Mouse (Mus musculus): Measurements from ENCODE around the gene Fam166a. TPM values are rescaled to one million over a fixed set of nuclear protein-coding genes. Genes with fewer than 3 reads are reported as not detected.

The Fam166a gene
- total and polyA plus RNA-seq, 2 experiments from 2014 or later: not detected

DNA sequence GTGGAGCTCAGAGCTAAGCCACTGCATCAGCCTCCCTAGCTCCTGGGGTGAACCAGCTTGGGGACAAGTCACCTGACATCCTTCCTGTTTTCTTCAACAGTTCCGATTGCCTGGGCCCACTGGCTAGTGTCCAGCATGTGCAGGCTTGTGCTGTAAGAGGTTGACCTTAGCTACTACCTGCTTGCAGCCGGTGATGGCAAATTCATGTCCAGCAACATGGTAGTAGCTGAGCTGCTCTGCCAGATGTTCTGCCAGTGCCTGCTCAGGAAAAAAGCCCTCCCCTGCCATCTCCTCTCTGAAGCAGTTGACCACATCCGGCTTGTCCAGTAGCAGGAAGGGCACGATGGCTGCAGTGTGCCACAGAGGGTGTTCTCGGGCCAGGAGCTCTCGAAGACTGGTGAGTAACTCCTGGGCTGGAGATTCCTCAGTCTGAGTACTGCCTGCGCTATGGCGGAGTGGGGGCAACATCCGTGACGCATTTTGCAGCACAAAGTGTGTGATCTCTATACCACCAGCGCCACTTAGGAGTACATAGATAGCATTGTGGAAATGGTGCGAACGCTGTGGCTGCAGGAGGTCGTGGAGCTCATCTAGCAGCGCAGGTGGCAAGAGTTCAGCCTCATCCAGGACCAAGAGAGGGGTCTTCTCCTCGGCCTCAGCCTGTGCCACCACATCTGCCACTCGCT lies 23.9 kb upstream of the Fam166a start:
- ATAC-seq (ENCODE audit: insufficient read depth, low read depth) (no peak), DNase-seq (ENCODE audit: low spot score) (no peak)
- Histone ChIP-seq H3K27me3 (ENCODE audit: control insufficient read depth, insufficient read depth, low read length) (peaks cover 5% of the 10 kb centered on the region; the same call in 1 of the 2 replicates), H3K9me3 (replicated peaks; ENCODE audit: control insufficient read depth, low read length) (no peaks in the 10 kb centered on the region), H3K4me2 (ENCODE audit: low read depth, low read length) (peak overlapping the region; percentile 63; the same call in 1 of the 2 replicates), H3K27ac (ENCODE audit: low read depth) (no peak overlapping the region; the same call in 1 of the 2 replicates), H3K9ac (replicated peaks; ENCODE audit: low read depth, low read length) (no peak overlapping the region), H3K36me3 (replicated peaks; ENCODE audit: control insufficient read depth, insufficient read depth, low read length) (peaks cover 8% of the 10 kb centered on the region; the same call in 1 of the 2 replicates), H3K4me1 (ENCODE audit: control insufficient read depth, insufficient read depth) (no peaks in the 10 kb centered on the region), H3K4me3 (ENCODE audit: low read depth, low read length) (peak overlapping the region; percentile 42; the same call in 1 of the 2 replicates)
- 74% methylated on average over 17 of the region's 17 CpGs for WGBS
- TF ChIP-seq EP300 (IDR thresholded peaks at IDR 0.05; ENCODE audit: low read depth): no peak
- no peak for TF ChIP-seq CTCF (IDR thresholded peaks at IDR 0.05; ENCODE audit: low read depth)

DNA sequence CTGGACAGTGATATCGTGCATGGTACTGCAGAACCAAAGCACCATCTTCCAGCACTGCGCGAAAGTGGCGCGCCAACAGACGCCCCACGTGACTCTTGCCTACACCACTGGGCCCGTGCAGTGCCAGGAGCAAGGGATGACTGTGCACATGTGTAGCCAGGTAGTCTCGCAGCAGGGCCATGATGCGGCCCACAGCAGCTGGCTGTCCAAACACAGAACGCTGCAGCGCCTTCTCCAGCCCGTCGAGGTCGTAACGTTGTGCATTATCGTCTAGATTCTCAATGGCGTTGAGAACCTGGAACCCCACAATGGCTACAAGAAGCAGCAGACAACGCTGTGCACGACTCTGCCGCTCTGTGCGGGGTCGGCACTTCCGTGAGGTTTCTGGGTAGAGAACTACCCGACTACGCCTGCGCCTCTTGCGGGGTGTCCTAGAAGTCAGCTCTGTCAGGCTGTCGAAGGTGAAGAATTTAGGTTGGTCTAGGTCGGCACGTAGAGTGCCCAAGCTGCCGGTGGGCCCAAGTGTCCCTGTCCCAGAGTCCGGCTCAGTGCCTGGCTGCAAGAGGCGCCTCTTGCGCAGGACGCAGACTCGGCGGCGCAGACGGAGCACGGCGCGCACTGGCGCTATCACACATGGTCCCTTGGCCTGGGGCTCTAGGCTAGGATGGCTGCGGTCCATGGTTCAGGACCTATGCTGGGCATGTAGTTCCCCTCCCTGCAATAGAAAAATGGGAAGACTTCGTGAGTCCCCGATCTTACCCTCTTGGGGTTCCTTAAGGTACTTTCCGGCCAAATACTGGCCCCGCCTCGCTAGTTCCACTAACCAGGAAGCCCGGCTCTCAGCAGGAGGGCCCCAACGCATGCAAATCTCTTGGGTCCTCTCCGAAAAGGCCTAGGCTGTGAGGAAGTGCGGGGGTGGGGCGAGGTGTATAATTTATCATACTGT lies 23.1 kb upstream of the Fam166a start:
- Histone ChIP-seq H3K4me2 (ENCODE audit: low read depth, low read length) (peak overlapping the region; percentile 63), H3K4me3 (ENCODE audit: low read depth, low read length) (peak overlapping the region; percentile 42), H3K36me3 (replicated peaks; ENCODE audit: control insufficient read depth, insufficient read depth, low read length) (peaks cover 16% of the 10 kb centered on the region), H3K9me3 (replicated peaks; ENCODE audit: control insufficient read depth, low read length) (no peaks in the 10 kb centered on the region), H3K27ac (ENCODE audit: low read depth) (peak overlapping the region; percentile 82), H3K27me3 (ENCODE audit: control insufficient read depth, insufficient read depth, low read length) (peaks cover 5% of the 10 kb centered on the region; the same call in 1 of the 2 replicates), H3K9ac (replicated peaks; ENCODE audit: low read depth, low read length) (no peak overlapping the region; the same call in 1 of the 2 replicates), H3K4me1 (ENCODE audit: control insufficient read depth, insufficient read depth) (no peaks in the 10 kb centered on the region)
- TF ChIP-seq EP300 (IDR thresholded peaks at IDR 0.05; ENCODE audit: low read depth) (no peak), CTCF (IDR thresholded peaks at IDR 0.05; ENCODE audit: low read depth) (no peak)
- no peak for DNase-seq (ENCODE audit: low spot score)
- whole genome bisulfite sequencing: 14% methylated on average over 55 of the region's 55 CpGs
- no peak for ATAC-seq (ENCODE audit: insufficient read depth, low read depth)

DNA sequence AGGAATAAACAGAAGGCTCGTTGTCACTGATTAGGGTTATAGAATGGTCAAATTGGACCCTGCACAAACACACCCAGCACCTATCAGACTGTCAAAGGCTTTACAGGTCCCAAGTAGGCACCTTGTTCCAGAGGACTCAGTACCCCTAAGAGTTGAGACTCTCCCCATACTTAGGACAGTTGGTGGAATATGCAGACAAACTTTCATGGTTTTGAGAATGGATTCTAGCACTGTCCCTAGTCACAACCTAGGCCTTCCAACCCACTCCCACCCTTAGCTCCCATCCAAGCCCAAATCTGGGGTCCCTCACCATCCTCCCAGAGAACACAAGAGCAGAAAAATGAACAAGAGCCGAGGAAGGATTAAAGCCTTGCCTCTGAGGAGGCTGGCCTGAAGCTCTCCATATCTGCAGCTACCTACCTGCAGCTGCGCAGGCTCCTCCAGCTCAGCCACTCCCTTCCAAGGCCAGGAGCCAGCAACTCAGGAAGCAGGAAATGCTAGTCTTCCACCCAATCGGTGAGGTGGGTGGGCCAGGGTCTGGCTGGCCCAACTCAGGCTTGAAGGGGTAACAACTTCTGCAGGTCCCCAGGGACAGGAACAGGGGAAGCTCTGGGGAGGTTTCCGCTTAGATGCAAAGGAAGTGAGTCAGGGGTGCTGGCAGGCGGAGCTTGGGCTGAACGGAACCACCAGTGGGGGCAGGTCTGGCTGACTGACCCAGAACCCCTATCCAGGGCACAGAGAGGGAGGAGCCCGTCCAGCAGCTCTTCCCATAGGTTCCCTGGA lies 22.2 kb upstream of the Fam166a start, which contains the start of gene Tor4a:
TSS of gene Tor4a (minus strand) at position 715 of the 783 bp plus-strand sequence.
- Histone ChIP-seq H3K36me3 (replicated peaks; ENCODE audit: control insufficient read depth, insufficient read depth, low read length) (peaks cover 25% of the 10 kb centered on the region), H3K9ac (replicated peaks; ENCODE audit: low read depth, low read length) (peak within 1 kb of the TSS; percentile 22; the same call in 1 of the 2 replicates), H3K4me3 (ENCODE audit: low read depth, low read length) (peak within 1 kb of the TSS; percentile 42), H3K27ac (ENCODE audit: low read depth) (peak within 1 kb of the TSS; percentile 82), H3K9me3 (replicated peaks; ENCODE audit: control insufficient read depth, low read length) (no peaks in the 10 kb centered on the region), H3K27me3 (ENCODE audit: control insufficient read depth, insufficient read depth, low read length) (peaks cover 5% of the 10 kb centered on the region; the same call in 1 of the 2 replicates), H3K4me1 (ENCODE audit: control insufficient read depth, insufficient read depth) (no peaks in the 10 kb centered on the region), H3K4me2 (ENCODE audit: low read depth, low read length) (peak within 1 kb of the TSS; percentile 63)
- peak; percentile 71 for ATAC-seq (ENCODE audit: insufficient read depth, low read depth)
- DNase-seq (ENCODE audit: low spot score): peak; percentile 85
- WGBS: 16% methylated on average over 8 of the region's 8 CpGs
- TF ChIP-seq EP300 (IDR thresholded peaks at IDR 0.05; ENCODE audit: low read depth): peak; percentile 94
- 0 out of 2 replicates have a peak, but pooled peaks have one; percentile 1 for TF ChIP-seq CTCF (IDR thresholded peaks at IDR 0.05; ENCODE audit: low read depth)

DNA sequence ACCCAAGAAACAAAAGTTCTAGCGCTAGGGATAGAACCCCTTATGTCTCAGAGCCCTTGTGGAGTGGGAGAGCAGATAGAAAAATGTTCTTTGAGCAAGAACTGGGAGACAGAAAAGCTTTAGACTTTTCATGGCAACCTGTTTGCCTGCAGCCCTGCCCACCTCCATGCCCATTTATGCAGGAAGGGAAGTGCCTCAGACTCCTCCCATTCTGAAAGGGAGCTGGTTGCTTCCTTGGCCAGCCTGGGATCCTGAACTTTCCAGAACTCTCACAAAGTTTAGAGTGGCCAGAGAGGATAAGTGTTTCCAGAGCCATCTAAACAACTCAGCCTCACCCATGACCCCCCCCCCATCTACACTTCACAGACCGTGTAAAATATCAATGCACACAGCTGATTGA lies 21.4 kb upstream of the Fam166a start:
- no peak overlapping the region for H3K4me3 ChIP-seq (ENCODE audit: low read depth, low read length)
- H3K4me2 ChIP-seq (ENCODE audit: low read depth, low read length): peak overlapping the region; percentile 63; the same call in 1 of the 2 replicates
- DNase-seq (ENCODE audit: low spot score) (no peak), ATAC-seq (ENCODE audit: insufficient read depth, low read depth) (no peak)
- H3K9ac ChIP-seq (replicated peaks; ENCODE audit: low read depth, low read length): 0 out of 2 replicates have a peak overlapping the region, but pooled peaks have one; percentile 22
- no peaks in the 10 kb centered on the region for H3K4me1 ChIP-seq (ENCODE audit: control insufficient read depth, insufficient read depth)
- TF ChIP-seq CTCF (IDR thresholded peaks at IDR 0.05; ENCODE audit: low read depth): no peak
- 13% methylated on average over 2 of the region's 2 CpGs for WGBS
- peaks cover 33% of the 10 kb centered on the region for H3K36me3 ChIP-seq (replicated peaks; ENCODE audit: control insufficient read depth, insufficient read depth, low read length)
- peak overlapping the region; percentile 82 for H3K27ac ChIP-seq (ENCODE audit: low read depth)
- H3K9me3 ChIP-seq (replicated peaks; ENCODE audit: control insufficient read depth, low read length): no peaks in the 10 kb centered on the region
- peaks cover 5% of the 10 kb centered on the region; the same call in 1 of the 2 replicates for H3K27me3 ChIP-seq (ENCODE audit: control insufficient read depth, insufficient read depth, low read length)

DNA sequence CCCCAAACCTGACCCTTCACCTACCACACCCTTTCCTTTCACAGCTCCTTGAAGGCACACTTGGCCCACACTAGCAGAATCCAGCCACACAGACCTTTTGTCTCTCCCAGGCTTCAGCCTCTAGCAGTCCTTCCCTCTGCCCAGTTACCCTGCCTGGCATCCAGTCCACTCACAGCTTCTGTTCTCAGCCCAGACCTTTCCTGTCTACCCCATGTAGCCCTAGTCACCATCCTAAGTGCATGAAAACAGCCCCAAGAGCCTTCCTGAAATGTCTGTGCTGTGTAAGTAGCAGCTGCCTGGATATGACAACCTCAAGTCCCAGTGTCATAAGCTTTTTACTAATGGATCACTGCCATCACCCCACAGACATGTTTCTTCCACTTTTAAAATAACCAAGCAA lies 20.6 kb upstream of the Fam166a start:
- Histone ChIP-seq H3K36me3 (replicated peaks; ENCODE audit: control insufficient read depth, insufficient read depth, low read length) (peaks cover 40% of the 10 kb centered on the region), H3K4me2 (ENCODE audit: low read depth, low read length) (no peak overlapping the region), H3K4me3 (ENCODE audit: low read depth, low read length) (no peak overlapping the region), H3K9ac (replicated peaks; ENCODE audit: low read depth, low read length) (0 out of 2 replicates have a peak overlapping the region, but pooled peaks have one; percentile 22), H3K4me1 (ENCODE audit: control insufficient read depth, insufficient read depth) (no peaks in the 10 kb centered on the region), H3K27me3 (ENCODE audit: control insufficient read depth, insufficient read depth, low read length) (peaks cover 5% of the 10 kb centered on the region; the same call in 1 of the 2 replicates), H3K27ac (ENCODE audit: low read depth) (peak overlapping the region; percentile 82), H3K9me3 (replicated peaks; ENCODE audit: control insufficient read depth, low read length) (no peaks in the 10 kb centered on the region)
- ATAC-seq (ENCODE audit: insufficient read depth, low read depth) (no peak), DNase-seq (ENCODE audit: low spot score) (no peak)
- TF ChIP-seq EP300 (IDR thresholded peaks at IDR 0.05; ENCODE audit: low read depth) (no peak), CTCF (IDR thresholded peaks at IDR 0.05; ENCODE audit: low read depth) (no peak)
